Mouse (Mus musculus) intestine, embryonic 14.5 days (tissue): ENCODE data around the gene Drc3. TPM values are rescaled to one million over a fixed set of nuclear protein-coding genes. Genes with fewer than 3 reads are reported as not detected.

Experiments used
- ATAC-seq: fragments of 200-750 bp; cut with Nextera tagmentation; replicated peaks from 2 replicates; pipeline ENCODE4 v1.8.0; 2017; ENCODE audit warnings: low read depth, moderate number of reproducible peaks, moderate TSS enrichment, moderate library complexity; ENCODE audit not compliant: low FRiP score, low TSS enrichment
- DNase-seq: peaks from one replicate; pipeline ENCODE4 v3.0.0-alpha.2; 2018; ENCODE audit warnings: low spot score
- H3K27ac ChIP-seq: fragments of 300-500 bp; sonication (generic); 2 replicates; pipeline ENCODE4 v1.5.1; 2014; ENCODE audit warnings: low read depth, mild to moderate bottlenecking, control low read depth
- H3K27me3 ChIP-seq: fragments of 300-500 bp; sonication (generic); replicated peaks from 2 replicates; pipeline ENCODE4 v1.6.1; 2014; ENCODE audit warnings: low read length, control low read depth; ENCODE audit not compliant: control insufficient read depth, insufficient read depth
- H3K36me3 ChIP-seq: fragments of 300-500 bp; sonication (generic); 2 replicates; pipeline ENCODE4 v1.6.1; 2014; ENCODE audit warnings: low read length, control low read depth; ENCODE audit not compliant: control insufficient read depth, insufficient read depth
- H3K4me1 ChIP-seq: fragments of 300-500 bp; sonication (generic); replicated peaks from 2 replicates; pipeline ENCODE4 v1.6.1; 2014; ENCODE audit warnings: low read length, control low read depth, mixed read lengths; ENCODE audit not compliant: control insufficient read depth, insufficient read depth
- H3K4me2 ChIP-seq: fragments of 300-500 bp; sonication (generic); 2 replicates; pipeline ENCODE4 v1.6.1; 2014; ENCODE audit warnings: low read length
- H3K4me3 ChIP-seq: fragments of 300-500 bp; sonication (generic); 2 replicates; pipeline ENCODE4 v1.5.1; 2014; ENCODE audit warnings: low read depth, low read length, control low read depth, mixed read lengths
- H3K9ac ChIP-seq: fragments of 300-500 bp; sonication (generic); 2 replicates; pipeline ENCODE4 v1.6.1; 2014; ENCODE audit warnings: mild to moderate bottlenecking, low read length
- H3K9me3 ChIP-seq: fragments of 300-500 bp; sonication (generic); 2 replicates; pipeline ENCODE4 v1.6.1; 2016; ENCODE audit warnings: low read length, control low read depth; ENCODE audit not compliant: control insufficient read depth
- WGBS: fragments of 180-500 bp; shearing (Covaris S2); extraction: QIAGEN DNeasy Blood & Tissue Kit; methylation state at CpG from one replicate; pipeline ENCODE4 v1.1.7; 2014; 5-methylcytosine and 5-hydroxymethylcytosine counted together
- polyA plus RNA-seq: library from polyadenylated mRNA; unstranded; fragments of >200 nt; fragmentation: Nextera tagmentation; extraction: Ambion mirVana; gene quantifications from 2 replicates; pipeline ENCODE4 v1.2.1, GENCODE M21; 2014

The Drc3 gene
- polyA plus RNA-seq, result 1.6 and 1.8 TPM in 2 replicates

DNA sequence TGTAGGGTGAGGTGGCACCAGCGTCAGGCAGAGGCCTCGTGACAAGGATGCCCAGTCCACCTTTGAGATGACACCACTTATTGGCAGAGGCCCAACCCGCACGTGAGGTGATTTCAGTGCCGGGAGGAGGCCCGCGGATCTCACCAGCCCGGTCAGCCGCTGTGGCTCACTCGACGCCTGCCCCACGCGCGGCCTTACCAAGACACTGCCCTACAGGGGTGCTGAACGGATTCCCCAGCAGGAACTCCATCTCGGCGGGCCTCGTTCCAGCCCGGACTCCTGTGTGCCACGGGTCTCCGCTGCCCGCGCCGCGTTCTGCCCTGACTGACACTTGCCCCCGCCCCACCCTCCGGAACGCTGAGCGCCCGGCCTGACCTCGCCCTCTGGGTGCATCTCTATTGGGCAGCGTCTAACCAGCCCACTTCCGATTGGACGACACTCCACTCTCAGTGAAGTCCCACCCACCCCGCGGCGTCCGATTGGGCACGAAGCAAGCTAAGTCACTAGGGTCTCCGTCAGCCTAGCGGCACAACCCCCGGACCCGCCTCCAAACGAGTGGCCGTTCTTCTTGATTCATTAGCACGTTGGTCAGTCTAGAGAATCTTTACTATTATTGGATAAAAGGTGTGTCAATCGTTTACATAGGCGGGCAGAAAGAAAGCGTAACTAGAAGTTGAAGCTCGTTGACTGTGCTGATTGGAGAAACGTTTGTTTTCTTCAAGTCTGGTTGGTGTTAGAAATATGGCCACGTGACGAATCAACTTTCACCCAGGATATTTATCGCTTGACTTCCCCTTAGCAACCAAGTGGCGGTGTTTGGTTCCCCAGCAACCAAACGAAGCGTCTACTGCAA is at the start of gene Drc3, which contains the start of gene Tom1l2:
TSS of gene Drc3 (plus strand) at position 771 of the 853 bp plus-strand sequence.
TSS of gene Tom1l2 (minus strand) at position 347 of the 853 bp plus-strand sequence.
- peaks cover 6% of the 10 kb centered on the region for H3K4me1 ChIP-seq
- H3K27ac ChIP-seq, result peak within 1 kb of the TSS; percentile 69
- peak within 1 kb of the TSS; percentile 71 for H3K4me3 ChIP-seq
- H3K9ac ChIP-seq, result peak within 1 kb of the TSS; percentile 76
- no peaks in the 10 kb centered on the region for H3K36me3 ChIP-seq
- WGBS, result under 1% methylated on average over 57 of the region's 57 CpGs
- peak within 1 kb of the TSS; percentile 92 for H3K4me2 ChIP-seq
- no peaks in the 10 kb centered on the region for H3K27me3 ChIP-seq
- ATAC-seq (peak; percentile 100), DNase-seq (peak; percentile 97)
- H3K9me3 ChIP-seq, result no peaks in the 10 kb centered on the region

DNA sequence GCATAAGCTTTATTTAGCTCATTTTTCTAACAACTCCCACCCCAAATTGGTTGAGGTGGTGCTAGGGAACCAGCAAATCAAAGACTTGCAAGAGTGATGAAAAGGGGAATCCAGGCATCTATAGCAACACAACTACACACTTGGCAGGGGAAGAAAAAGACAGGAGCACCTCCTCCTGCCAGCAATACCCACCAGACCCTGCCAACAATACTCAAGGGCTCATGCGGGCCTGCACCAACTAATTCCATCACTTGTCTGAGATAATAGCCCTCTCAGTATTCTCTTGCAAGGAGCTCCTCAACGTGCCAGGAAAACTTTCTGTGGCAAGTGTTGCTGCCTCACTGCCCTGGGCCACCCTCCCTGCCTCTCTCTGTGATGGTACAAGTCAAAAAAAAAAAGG is 49.6 kb upstream of the Drc3 start:
- Histone ChIP-seq H3K9ac (no peak overlapping the region), H3K4me2 (no peak overlapping the region), H3K27ac (no peak overlapping the region), H3K36me3 (no peaks in the 10 kb centered on the region), H3K4me3 (no peak overlapping the region), H3K4me1 (peaks cover 33% of the 10 kb centered on the region), H3K27me3 (no peaks in the 10 kb centered on the region), H3K9me3 (no peaks in the 10 kb centered on the region)
- 82% methylated on average over 2 of the region's 2 CpGs for WGBS
- no peak for DNase-seq
- no peak for ATAC-seq

DNA sequence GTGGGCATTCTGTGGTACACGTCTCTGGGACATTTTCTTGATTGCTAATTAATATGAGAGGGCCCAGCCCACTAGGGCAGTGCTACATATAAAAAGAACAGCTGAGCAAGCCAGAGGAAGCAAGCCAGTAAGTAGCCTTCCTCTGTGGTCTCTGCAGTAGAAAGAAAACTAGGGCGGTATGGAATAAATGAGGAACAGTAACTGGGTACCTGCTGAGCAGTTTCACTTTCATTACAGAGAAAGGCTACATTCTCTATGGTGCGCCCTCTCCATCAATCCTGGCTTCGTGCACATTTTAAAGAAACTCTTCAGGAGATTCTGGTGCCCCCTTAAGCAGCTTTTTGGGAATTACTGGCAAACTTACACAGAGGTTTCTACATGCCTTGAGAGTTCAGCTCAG is 47.5 kb upstream of the Drc3 start:
- Histone ChIP-seq H3K9ac (no peak overlapping the region), H3K36me3 (no peaks in the 10 kb centered on the region), H3K4me1 (peaks cover 41% of the 10 kb centered on the region), H3K9me3 (no peaks in the 10 kb centered on the region), H3K4me3 (no peak overlapping the region), H3K27ac (no peak overlapping the region), H3K27me3 (no peaks in the 10 kb centered on the region), H3K4me2 (no peak overlapping the region)
- WGBS, result 65% methylated on average over 4 of the region's 4 CpGs
- DNase-seq (no peak), ATAC-seq (no peak)

DNA sequence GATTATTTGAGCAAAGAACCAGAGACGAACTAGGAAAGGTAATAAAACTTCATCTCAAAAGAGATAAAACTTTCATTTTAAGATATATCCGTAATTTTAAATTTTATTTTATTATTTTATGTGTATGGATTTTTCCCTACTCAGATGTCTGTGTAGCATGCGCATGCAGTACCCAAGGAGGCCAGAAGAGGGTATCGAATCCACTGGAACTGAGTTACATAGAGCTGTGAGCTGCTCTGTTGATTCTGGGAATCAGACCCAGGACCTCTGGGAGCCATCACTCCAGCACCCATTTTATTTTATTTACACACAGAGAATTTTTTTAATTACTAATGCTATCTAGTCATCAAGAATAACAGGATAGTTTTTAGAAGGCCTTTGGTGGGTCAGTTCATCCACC is 46.3 kb upstream of the Drc3 start:
- no peaks in the 10 kb centered on the region for H3K36me3 ChIP-seq
- H3K9ac ChIP-seq, result no peak overlapping the region
- peaks cover 46% of the 10 kb centered on the region for H3K4me1 ChIP-seq
- H3K4me2 ChIP-seq, result no peak overlapping the region
- no peaks in the 10 kb centered on the region for H3K9me3 ChIP-seq
- H3K27ac ChIP-seq, result no peak overlapping the region
- ATAC-seq (no peak), DNase-seq (peak; percentile 82)
- no peak overlapping the region for H3K4me3 ChIP-seq
- H3K27me3 ChIP-seq, result no peaks in the 10 kb centered on the region
- 72% methylated on average over 4 of the region's 4 CpGs for WGBS

DNA sequence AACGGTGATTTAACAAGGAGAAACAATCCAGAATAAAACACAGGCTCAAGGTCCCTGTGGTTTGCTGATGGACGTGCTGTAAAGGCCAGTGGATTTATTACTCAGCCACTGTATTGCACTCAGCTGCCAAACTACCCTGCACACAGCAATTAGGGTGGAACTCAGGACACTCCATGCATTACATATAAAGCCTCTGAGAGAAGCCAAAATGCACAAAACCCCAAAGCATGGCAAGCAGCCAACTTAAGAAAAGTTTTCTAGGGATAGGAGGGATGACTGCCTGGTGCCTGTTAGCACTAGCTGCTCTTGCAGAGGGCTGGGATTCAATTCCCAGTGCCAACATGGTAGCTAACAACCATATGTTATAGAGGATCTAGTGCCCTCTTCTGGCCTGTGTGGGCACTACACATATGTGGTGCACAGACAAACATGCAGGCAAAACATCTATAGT is 45.7 kb upstream of the Drc3 start:
- Histone ChIP-seq H3K4me2 (no peak overlapping the region), H3K9me3 (no peaks in the 10 kb centered on the region), H3K36me3 (no peaks in the 10 kb centered on the region), H3K9ac (no peak overlapping the region), H3K4me1 (peaks cover 48% of the 10 kb centered on the region), H3K27ac (peak overlapping the region; percentile 61; the same call in 1 of the 2 replicates), H3K4me3 (no peak overlapping the region), H3K27me3 (no peaks in the 10 kb centered on the region)
- ATAC-seq, result no peak
- 54% methylated on average over 2 of the region's 2 CpGs for WGBS
- DNase-seq, result no peak

DNA sequence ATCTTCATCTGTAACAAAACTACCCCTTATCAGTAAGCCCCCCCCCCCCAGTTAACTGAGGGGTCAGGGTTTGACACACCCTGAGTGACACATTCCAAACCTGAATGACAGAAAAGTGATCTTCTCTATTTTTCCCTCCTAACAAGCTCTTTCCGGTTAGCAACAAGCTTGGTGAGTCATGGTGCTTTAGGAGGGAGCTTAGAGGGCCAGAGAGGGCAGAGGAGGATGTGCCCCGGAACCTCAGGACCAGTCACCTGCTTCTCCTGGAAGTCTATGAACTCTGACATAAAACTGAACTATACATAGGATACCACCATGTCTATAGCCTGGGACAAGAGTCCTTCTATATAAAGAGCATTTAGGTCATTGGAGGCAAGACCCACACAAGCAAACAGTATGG is 45.1 kb upstream of the Drc3 start:
- no peaks in the 10 kb centered on the region for H3K27me3 ChIP-seq
- peak overlapping the region; percentile 61 for H3K27ac ChIP-seq
- no peak overlapping the region for H3K9ac ChIP-seq
- DNase-seq, result no peak
- no peak for ATAC-seq
- no peaks in the 10 kb centered on the region for H3K9me3 ChIP-seq
- H3K4me3 ChIP-seq, result no peak overlapping the region
- 63% methylated on average over 2 of the region's 2 CpGs for WGBS
- no peaks in the 10 kb centered on the region for H3K36me3 ChIP-seq
- peaks cover 48% of the 10 kb centered on the region for H3K4me1 ChIP-seq
- H3K4me2 ChIP-seq, result no peak overlapping the region

DNA sequence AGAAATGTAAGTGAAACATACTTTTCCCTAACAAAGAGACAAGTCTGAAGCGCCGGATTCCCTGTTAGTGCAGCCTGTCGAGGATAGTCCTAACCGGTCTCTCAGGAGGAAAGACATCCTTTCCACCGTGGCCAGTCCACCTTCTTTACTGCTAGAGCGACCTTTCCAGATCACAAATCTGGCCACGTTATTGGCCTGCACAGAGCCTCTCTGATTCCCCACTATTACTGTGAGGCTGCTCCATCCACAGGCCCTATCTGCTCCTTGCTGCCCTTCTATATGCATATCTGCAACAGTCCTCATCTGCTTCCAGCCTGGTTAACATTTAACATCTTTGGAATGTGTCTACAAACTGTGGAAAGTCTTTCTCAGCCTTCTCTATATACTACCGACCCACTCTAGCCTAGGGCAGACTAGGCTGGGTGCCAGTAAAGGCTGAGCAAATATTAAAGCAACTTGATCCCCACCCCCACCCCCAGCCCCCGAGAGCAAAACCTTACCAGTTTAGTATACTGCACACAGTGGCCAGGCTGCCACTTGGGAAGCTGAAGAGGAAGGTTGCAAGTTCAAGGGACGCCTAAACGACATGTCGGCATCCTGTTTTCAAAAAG is 44.5 kb upstream of the Drc3 start:
- Histone ChIP-seq H3K36me3 (no peaks in the 10 kb centered on the region), H3K27me3 (no peaks in the 10 kb centered on the region), H3K4me3 (no peak overlapping the region), H3K4me1 (peaks cover 46% of the 10 kb centered on the region), H3K9me3 (no peaks in the 10 kb centered on the region), H3K4me2 (no peak overlapping the region), H3K9ac (no peak overlapping the region), H3K27ac (peak overlapping the region; percentile 61)
- ATAC-seq, result peak; percentile 51
- WGBS, result 49% methylated on average over 12 of the region's 12 CpGs
- DNase-seq, result peak; percentile 52

- H3K4me1 ChIP-seq, result peaks cover 46% of the 10 kb centered on the region
- H3K9me3 ChIP-seq, result no peaks in the 10 kb centered on the region
- no peak for ATAC-seq
- no peaks in the 10 kb centered on the region for H3K36me3 ChIP-seq
- H3K9ac ChIP-seq, result no peak overlapping the region
- no peaks in the 10 kb centered on the region for H3K27me3 ChIP-seq
- no peak overlapping the region for H3K4me2 ChIP-seq
- H3K27ac ChIP-seq, result peak overlapping the region; percentile 61; the same call in 1 of the 2 replicates
- no peak overlapping the region for H3K4me3 ChIP-seq
- no peak for DNase-seq
Measured at GRCm38 (mm10) chr11:60309875-60310274, 43.3 kb upstream of the Drc3 start.
